Comparison of ENCODE assay signal across 16 mouse cellular contexts in the genomic region with DNA sequence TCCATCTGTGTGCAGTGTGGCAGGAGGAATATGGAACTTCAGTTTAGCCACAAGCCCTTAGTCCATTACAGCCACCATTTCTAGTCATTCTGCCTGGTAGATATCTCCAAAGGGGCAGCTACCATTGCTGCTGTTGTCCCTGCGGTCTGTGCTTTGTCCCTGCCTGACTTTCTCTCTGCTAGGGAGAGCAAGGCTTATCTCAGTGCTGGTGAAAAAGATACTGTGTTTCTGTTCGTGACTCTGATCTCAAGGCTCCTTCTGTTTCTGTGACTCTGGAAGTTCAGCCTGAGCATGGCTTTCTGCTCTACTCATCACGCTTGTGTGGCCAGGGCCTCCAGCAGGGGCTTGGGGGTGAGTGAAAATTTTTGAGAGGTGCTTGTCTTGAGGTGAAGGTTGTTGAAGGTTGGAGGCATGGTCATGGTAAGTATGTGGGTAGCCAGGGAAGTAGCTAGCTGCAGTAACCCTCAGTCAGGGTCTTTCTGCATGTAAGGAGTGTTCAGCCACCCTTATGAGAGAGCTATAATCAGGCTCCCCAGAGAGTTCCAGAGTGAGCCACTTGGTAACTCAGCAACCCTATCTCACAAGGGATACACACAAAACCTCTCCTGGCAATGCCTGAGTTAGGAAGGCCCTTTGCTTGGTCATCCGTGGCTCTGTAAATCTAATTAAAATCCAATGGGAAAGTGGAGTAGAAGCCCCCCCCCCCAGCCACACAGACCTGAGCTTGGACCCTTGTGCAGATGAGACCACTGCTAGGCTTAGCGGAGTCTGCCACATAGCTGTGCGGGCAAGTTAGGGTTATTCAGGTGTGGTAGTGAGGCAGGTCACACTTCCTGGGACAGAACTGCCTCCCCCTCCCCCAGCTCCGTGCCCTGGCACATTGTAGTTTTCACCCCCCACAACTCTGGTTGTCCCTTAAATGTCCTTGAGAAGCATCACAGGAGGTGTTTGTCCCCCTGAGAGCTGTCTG. TPM values are rescaled to one million over a fixed set of nuclear protein-coding genes. Genes with fewer than 3 reads are reported as not detected.
DNase-seq lines count a peak whose midpoint lies in the region; ATAC-seq and TF ChIP-seq lines count a peak whose summit lies in the region.
"Had no signal": no experiment of that assay in that cellular context is flagged by ENCODE, and none has a peak within 500 bp of the region (broad histone marks: within the 10 kb centered on the region; RNA-seq: fewer than 3 reads in every experiment).

No protein-coding gene starts in this region.

- H3K9me3 ChIP-seq in megakaryocyte, embryonic 14.5 days: no peaks in the 10 kb centered on the region
- H3K9me3 ChIP-seq in liver, postnatal 0 days (ENCODE audit: low read length): no peaks in the 10 kb centered on the region
- H3K9me3 ChIP-seq: stomach, embryonic 15.5 days had no signal

- peak; percentile 35; the same call in 1 of the 2 replicates for TF ChIP-seq EP300 in liver, postnatal 0 days (IDR thresholded peaks at IDR 0.05; ENCODE audit: low read depth)

- H3K27me3 ChIP-seq in megakaryocyte, embryonic 14.5 days (replicated peaks): peaks cover 78% of the 10 kb centered on the region
- H3K27me3 ChIP-seq in liver, postnatal 0 days (ENCODE audit: insufficient read depth, low read length): no peaks in the 10 kb centered on the region
- H3K27me3 ChIP-seq: stomach, embryonic 15.5 days had no signal

- no peak for ATAC-seq in megakaryocyte, adult 5-6 weeks (ENCODE audit: poor library complexity, severe bottlenecking)
- ATAC-seq in liver, postnatal 0 days: peak; percentile 60
- ATAC-seq: CD4-positive, CD25-positive, alpha-beta regulatory T cell, adult 4 months; inflammation-experienced regulatory T-cells, adult 6 months had no signal

- H3K9ac ChIP-seq in liver, postnatal 0 days (replicated peaks): no peak overlapping the region
- H3K9ac ChIP-seq: stomach, embryonic 15.5 days had no signal

- peak; percentile 20 to 23 for DNase-seq in heart, adult 18-20 months
- DNase-seq in heart, postnatal 25 days (ENCODE audit: low spot score): no peak
- peak; percentile 48 for DNase-seq in c-Kit-positive CD71-positive TER-119-negative erythroid progenitor cells, embryonic 14.5 days (ENCODE audit: low read depth)
- no peak for DNase-seq in liver, postnatal 0 days
- DNase-seq in ovary, adult 18-20 months (ENCODE audit: low spot score): no peak
- no peak for DNase-seq in left cerebral cortex, postnatal 14 days (ENCODE audit: low spot score in 2 of 2)
- DNase-seq: adrenal gland, postnatal 25 days had no signal

- peak overlapping the region; percentile 5 for H3K4me3 ChIP-seq in megakaryocyte, embryonic 14.5 days (replicated peaks)
- no peak overlapping the region for H3K4me3 ChIP-seq in liver, postnatal 0 days (ENCODE audit: low read depth, low read length)
- H3K4me3 ChIP-seq: stomach, embryonic 15.5 days had no signal

- H3K4me2 ChIP-seq in liver, postnatal 0 days (ENCODE audit: low read depth, low read length): no peak overlapping the region
- H3K4me2 ChIP-seq: stomach, embryonic 15.5 days had no signal

- no peak overlapping the region for H3K27ac ChIP-seq in liver, postnatal 0 days (ENCODE audit: low read depth)
- H3K27ac ChIP-seq: macrophage; stomach, embryonic 15.5 days had no signal

- intact Hi-C loops in heart, postnatal 25 days (cut with DNase I): no loop called here
- intact Hi-C loops in left cerebral cortex, postnatal 14 days (cut with DNase I): no loop called here

- TF ChIP-seq CTCF in liver, postnatal 0 days (IDR thresholded peaks at IDR 0.05; ENCODE audit: low read depth): no peak

- H3K4me1 ChIP-seq in megakaryocyte, embryonic 14.5 days: peaks cover 15% of the 10 kb centered on the region
- H3K4me1 ChIP-seq in liver, postnatal 0 days (ENCODE audit: insufficient read depth): no peaks in the 10 kb centered on the region

- 66% methylated on average over 7 of the region's 7 CpGs for WGBS in liver, postnatal 0 days (ENCODE audit: insufficient replicate concordance)

- H3K36me3 ChIP-seq in megakaryocyte, embryonic 14.5 days (replicated peaks; ENCODE audit: low read length): no peaks in the 10 kb centered on the region
- H3K36me3 ChIP-seq in liver, postnatal 0 days (replicated peaks; ENCODE audit: insufficient read depth, low read length): no peaks in the 10 kb centered on the region
- H3K36me3 ChIP-seq: stomach, embryonic 15.5 days had no signal

RNA-seq across cellular contexts. Expression of a gene that starts 10.1 kb away (rescaled TPM):
- 10 to 100 TPM; 11.1 to 14.8 TPM for total RNA-seq in heart, adult 18-20 months (2021)
- 1 to 10 TPM; 3.2 to 3.4 TPM for total RNA-seq in heart, postnatal 25 days (2021)
- polyA plus RNA-seq in megakaryocyte, embryonic 14.5 days (2012; ENCODE audit: insufficient read depth, low replicate concordance): not detected in 2 replicates
- total RNA-seq in megakaryocyte, adult 5-6 weeks (2015): 0.31 and 1.3 TPM in 2 replicates
- 0.73 TPM in 1 of 2 replicates, not detected in the other for total RNA-seq in megakaryocyte, adult 5-6 weeks (2017)
- 0.49 and 0.67 TPM in 2 replicates for polyA plus RNA-seq in liver, postnatal 0 days (2015; fragmentation: Nextera tagmentation; extraction: Ambion mirVana)
- 100 to 1,000 TPM; 183 to 184 TPM for total RNA-seq in left cerebral cortex, postnatal 14 days (2021)
- polyA plus RNA-seq: CD4-positive, CD25-positive, alpha-beta regulatory T cell, adult 4 months; inflammation-experienced regulatory T-cells, adult 6 months; liver, adult 2 months; macrophage had no signal

RNA-seq across cellular contexts. Expression of a gene that starts 46.6 kb away (rescaled TPM):
- total RNA-seq in heart, adult 18-20 months (2021): not detected
- not detected for total RNA-seq in heart, postnatal 25 days (2021)
- not detected in 2 replicates for polyA plus RNA-seq in megakaryocyte, embryonic 14.5 days (2012; ENCODE audit: insufficient read depth, low replicate concordance)
- not detected in 2 replicates for total RNA-seq in megakaryocyte, adult 5-6 weeks (2015)
- not detected in 2 replicates for total RNA-seq in megakaryocyte, adult 5-6 weeks (2017)
- not detected in 2 replicates for polyA plus RNA-seq in liver, postnatal 0 days (2015; fragmentation: Nextera tagmentation; extraction: Ambion mirVana)
- not detected for total RNA-seq in left cerebral cortex, postnatal 14 days (2021)
- total RNA-seq: adrenal gland, postnatal 25 days; left cerebral cortex, adult 8-10 months; liver, adult 2 months; neutrophil, adult 5-6 weeks had no signal
- polyA plus RNA-seq: CD4-positive, CD25-positive, alpha-beta regulatory T cell, adult 4 months; inflammation-experienced regulatory T-cells, adult 6 months; liver, adult 2 months; macrophage; stomach, embryonic 15.5 days had no signal

RNA-seq across cellular contexts. Expression of a gene that starts 56.8 kb away (rescaled TPM):
- total RNA-seq in heart, adult 18-20 months (2021): not detected
- not detected for total RNA-seq in heart, postnatal 25 days (2021)
- not detected in 2 replicates for polyA plus RNA-seq in megakaryocyte, embryonic 14.5 days (2012; ENCODE audit: insufficient read depth, low replicate concordance)
- not detected in 2 replicates for total RNA-seq in megakaryocyte, adult 5-6 weeks (2015)
- total RNA-seq in megakaryocyte, adult 5-6 weeks (2017): not detected in 2 replicates
- not detected in 2 replicates for polyA plus RNA-seq in liver, postnatal 0 days (2015; fragmentation: Nextera tagmentation; extraction: Ambion mirVana)
- not detected for total RNA-seq in left cerebral cortex, postnatal 14 days (2021)
- total RNA-seq: adrenal gland, postnatal 25 days; left cerebral cortex, adult 8-10 months; liver, adult 2 months; neutrophil, adult 5-6 weeks had no signal
- polyA plus RNA-seq: CD4-positive, CD25-positive, alpha-beta regulatory T cell, adult 4 months; inflammation-experienced regulatory T-cells, adult 6 months; liver, adult 2 months; macrophage; stomach, embryonic 15.5 days had no signal

Comparison
In these comparisons a context has a peak if more than half of its experiments do, and no peak if none do; other contexts are left out.
1. DNase-seq: peak in heart, adult 18-20 months (2 of 2) and c-Kit-positive CD71-positive TER-119-negative erythroid progenitor cells, embryonic 14.5 days (single experiment); none in heart, postnatal 25 days (single experiment), liver, postnatal 0 days (single experiment), ovary, adult 18-20 months (single experiment) and left cerebral cortex, postnatal 14 days (0 of 2).
2. RNA of a gene that starts 10.1 kb away (total RNA-seq): 183 to 184 TPM in left cerebral cortex, postnatal 14 days; 11.1 to 14.8 TPM in heart, adult 18-20 months, 3.2 to 3.4 TPM in heart, postnatal 25 days and 0.31 to 1.3 TPM in megakaryocyte, adult 5-6 weeks; every median in the first group is over 10 times any median in the second.